Mouse (Mus musculus): ENCODE measurements around the gene Hlcs.

Gene Hlcs

GRCm38 (mm10) chr16:94096479-94096878 lies 216.9 kb downstream of the Hlcs start:
- in situ Hi-C loops (cut with MboI, MseI) = no loop called here

- in situ Hi-C loops (cut with MboI, MseI) = no loop called here
Observed at GRCm38 (mm10) chr16:94095109-94095822, 218.1 kb downstream of the Hlcs start.

- in situ Hi-C loops (cut with MboI, MseI) = no loop called here
Observed at GRCm38 (mm10) chr16:94094251-94095108, 218.9 kb downstream of the Hlcs start.

GRCm38 (mm10) chr16:94093151-94093863 lies 220.1 kb downstream of the Hlcs start:
- in situ Hi-C loops (cut with MboI, MseI) = no loop called here

- in situ Hi-C loops (cut with MboI, MseI) = no loop called here
Observed at GRCm38 (mm10) chr16:94092511-94093150, 220.7 kb downstream of the Hlcs start.

- in situ Hi-C loops (cut with MboI, MseI) = no loop called here
Observed at GRCm38 (mm10) chr16:94088819-94089692, 224.3 kb downstream of the Hlcs start.

GRCm38 (mm10) chr16:94088226-94088748 lies 225.1 kb downstream of the Hlcs start:
- in situ Hi-C loops (cut with MboI, MseI) = no loop called here

- in situ Hi-C loops (cut with MboI, MseI) = no loop called here
Observed at GRCm38 (mm10) chr16:94087570-94088225, 225.7 kb downstream of the Hlcs start.

GRCm38 (mm10) chr16:94086701-94087569 lies 226.4 kb downstream of the Hlcs start:
- in situ Hi-C loops (cut with MboI, MseI) = no loop called here

GRCm38 (mm10) chr16:94085603-94086285 lies 227.6 kb downstream of the Hlcs start:
- in situ Hi-C loops (cut with MboI, MseI) = no loop called here

- in situ Hi-C loops (cut with MboI, MseI) = no loop called here
Observed at GRCm38 (mm10) chr16:94084711-94085602, 228.4 kb downstream of the Hlcs start, which contains the start of gene Sim2. Gene Sim2 (plus strand): TSS chr16:94084931.

- in situ Hi-C loops (cut with MboI, MseI) = no loop called here
Observed at GRCm38 (mm10) chr16:94083848-94084525, 229.4 kb downstream of the Hlcs start.

- in situ Hi-C loops (cut with MboI, MseI) = no loop called here
Observed at GRCm38 (mm10) chr16:94082960-94083847, 230.2 kb downstream of the Hlcs start.

- in situ Hi-C loops (cut with MboI, MseI) = no loop called here
Observed at GRCm38 (mm10) chr16:94081996-94082708, 231.2 kb downstream of the Hlcs start.

GRCm38 (mm10) chr16:94081596-94081995 lies 231.8 kb downstream of the Hlcs start:
- in situ Hi-C loops (cut with MboI, MseI) = no loop called here

All from regulatory T cell (primary cell).